Mouse (Mus musculus) embryonic facial prominence, embryonic 14.5 days (tissue): Measurements from ENCODE around the gene Higd2a. TPM values are rescaled to one million over a fixed set of nuclear protein-coding genes. Genes with fewer than 3 reads are reported as not detected.

ENCODE experiments used
- ATAC-seq: fragments of 200-750 bp; cut with Nextera tagmentation; 2 replicates; pipeline ENCODE4 v1.8.0; 2017; ENCODE audit warnings: low read depth, moderate number of reproducible peaks, moderate TSS enrichment
- DNase-seq: peaks from one replicate; pipeline ENCODE4 v3.0.0-alpha.2; 2015; ENCODE audit warnings: low spot score
- H3K27ac ChIP-seq: fragments of 300-500 bp; sonication (generic); replicated peaks from 2 replicates; pipeline ENCODE4 v1.5.1; 2014; ENCODE audit warnings: low read depth, mild to moderate bottlenecking, low read length, moderate library complexity
- H3K27me3 ChIP-seq: fragments of 300-500 bp; sonication (generic); replicated peaks from 2 replicates; pipeline ENCODE4 v1.6.1; 2014; ENCODE audit warnings: low read length; ENCODE audit not compliant: control insufficient read depth, insufficient read depth
- H3K36me3 ChIP-seq: fragments of 300-500 bp; sonication (generic); 2 replicates; pipeline ENCODE4 v1.6.1; 2014; ENCODE audit warnings: low read length, mixed read lengths; ENCODE audit not compliant: control insufficient read depth, insufficient read depth
- H3K4me1 ChIP-seq: fragments of 300-500 bp; sonication (generic); 2 replicates; pipeline ENCODE4 v1.6.1; 2014; ENCODE audit warnings: antibody characterized with exemption, low read length; ENCODE audit not compliant: control insufficient read depth, insufficient read depth
- H3K4me2 ChIP-seq: fragments of 300-500 bp; sonication (generic); 2 replicates; pipeline ENCODE4 v1.6.1; 2014; ENCODE audit warnings: low read depth, mild to moderate bottlenecking, low read length, moderate library complexity, mixed read lengths
- H3K4me3 ChIP-seq: fragments of 300-500 bp; sonication (generic); 2 replicates; pipeline ENCODE4 v1.5.1; 2014; ENCODE audit warnings: low read depth, mild to moderate bottlenecking, low read length
- H3K9ac ChIP-seq: fragments of 300-500 bp; sonication (generic); 2 replicates; pipeline ENCODE4 v1.6.1; 2014; ENCODE audit warnings: low read depth, mild to moderate bottlenecking, low read length, moderate library complexity, mixed read lengths
- H3K9me3 ChIP-seq: fragments of 300-500 bp; sonication (generic); 2 replicates; pipeline ENCODE4 v1.6.1; 2016; ENCODE audit warnings: low read length; ENCODE audit not compliant: control insufficient read depth
- WGBS: fragments of 180-500 bp; shearing (Covaris S2); extraction: QIAGEN DNeasy Blood & Tissue Kit; methylation state at CpG from one replicate; pipeline ENCODE4 v1.1.7; 2014; 5-methylcytosine and 5-hydroxymethylcytosine counted together
- polyA plus RNA-seq: library from polyadenylated mRNA; unstranded; fragments of >200 nt; fragmentation: Nextera tagmentation; extraction: Ambion mirVana; gene quantifications from 2 replicates; pipeline ENCODE4 v1.2.1, GENCODE M21; 2014

Gene Higd2a
- polyA plus RNA-seq, 1 experiment from 2014 or later = 165 TPM

GRCm38 (mm10) chr13:54574854-54575481 is 15.0 kb upstream of the Higd2a start, which contains the start of gene Arl10:
Arl10 (plus strand) TSS chr13:54575015.
- WGBS = under 1% methylated on average over 53 of the region's 55 CpGs
- H3K27ac ChIP-seq = 0 out of 2 replicates have a peak within 1 kb of the TSS, but pooled peaks have one; percentile 22

GRCm38 (mm10) chr13:54575489-54575888 is 14.5 kb upstream of the Higd2a start:
- H3K4me2 ChIP-seq = peak overlapping the region; percentile 70
- peak overlapping the region; percentile 76 for H3K4me3 ChIP-seq
- 0 out of 2 replicates have a peak overlapping the region, but pooled peaks have one; percentile 22 for H3K27ac ChIP-seq
- no peaks in the 10 kb centered on the region for H3K27me3 ChIP-seq
- peaks cover 8% of the 10 kb centered on the region; the same call in 1 of the 2 replicates for H3K4me1 ChIP-seq
- WGBS = 2% methylated on average over 19 of the region's 19 CpGs
- no peaks in the 10 kb centered on the region for H3K9me3 ChIP-seq
- ATAC-seq (no peak; the same call in 1 of the 2 replicates), DNase-seq (no peak)
- peak overlapping the region; percentile 82 for H3K9ac ChIP-seq
- H3K36me3 ChIP-seq = peaks cover 26% of the 10 kb centered on the region

More at GRCm38 (mm10) chr13:54574854-54575481, 15.0 kb upstream of the Higd2a start, which contains the start of gene Arl10:
- peak within 1 kb of the TSS; percentile 76 for H3K4me3 ChIP-seq
- H3K9me3 ChIP-seq = no peaks in the 10 kb centered on the region
- peak within 1 kb of the TSS; percentile 70 for H3K4me2 ChIP-seq
- H3K4me1 ChIP-seq = peaks cover 8% of the 10 kb centered on the region; the same call in 1 of the 2 replicates
- H3K27me3 ChIP-seq = no peaks in the 10 kb centered on the region
- H3K9ac ChIP-seq = peak within 1 kb of the TSS; percentile 82
- peaks cover 22% of the 10 kb centered on the region for H3K36me3 ChIP-seq
- ATAC-seq (peak; percentile 96), DNase-seq (peak; percentile 87)

GRCm38 (mm10) chr13:54577652-54578507 is 12.1 kb upstream of the Higd2a start:
- Histone ChIP-seq H3K27me3 (no peaks in the 10 kb centered on the region), H3K9ac (no peak overlapping the region), H3K4me2 (no peak overlapping the region), H3K4me1 (peaks cover 8% of the 10 kb centered on the region; the same call in 1 of the 2 replicates), H3K4me3 (no peak overlapping the region), H3K27ac (no peak overlapping the region), H3K36me3 (peaks cover 50% of the 10 kb centered on the region), H3K9me3 (no peaks in the 10 kb centered on the region)
- ATAC-seq = no peak
- no peak for DNase-seq
- WGBS = 84% methylated on average over 21 of the region's 21 CpGs

- DNase-seq (no peak), ATAC-seq (no peak)
- Histone ChIP-seq H3K27me3 (no peaks in the 10 kb centered on the region), H3K36me3 (peaks cover 85% of the 10 kb centered on the region), H3K9me3 (no peaks in the 10 kb centered on the region), H3K9ac (no peak overlapping the region), H3K4me1 (no peaks in the 10 kb centered on the region), H3K4me2 (no peak overlapping the region), H3K4me3 (no peak overlapping the region), H3K27ac (no peak overlapping the region)
- 86% methylated on average over 2 of the region's 2 CpGs for WGBS
Observed at GRCm38 (mm10) chr13:54581385-54581784, 8.6 kb upstream of the Higd2a start.

- Histone ChIP-seq H3K27ac (no peak overlapping the region), H3K9me3 (no peaks in the 10 kb centered on the region), H3K27me3 (no peaks in the 10 kb centered on the region), H3K36me3 (peaks cover 87% of the 10 kb centered on the region), H3K4me3 (no peak overlapping the region), H3K4me1 (no peaks in the 10 kb centered on the region), H3K4me2 (no peak overlapping the region), H3K9ac (no peak overlapping the region)
- DNase-seq = no peak
- no peak for ATAC-seq
- 80% methylated on average over 10 of the region's 10 CpGs for WGBS
Observed at GRCm38 (mm10) chr13:54582126-54582525, 7.9 kb upstream of the Higd2a start.

- H3K27ac ChIP-seq = no peak overlapping the region
- H3K9me3 ChIP-seq = no peaks in the 10 kb centered on the region
- no peak overlapping the region for H3K4me2 ChIP-seq
- H3K36me3 ChIP-seq = peaks cover 88% of the 10 kb centered on the region
- no peak for DNase-seq
- H3K27me3 ChIP-seq = no peaks in the 10 kb centered on the region
- no peak overlapping the region for H3K9ac ChIP-seq
- no peak overlapping the region for H3K4me3 ChIP-seq
- no peak for ATAC-seq
- WGBS = 94% methylated on average over 5 of the region's 5 CpGs
- H3K4me1 ChIP-seq = no peaks in the 10 kb centered on the region
Observed at GRCm38 (mm10) chr13:54582860-54583259, 7.1 kb upstream of the Higd2a start.

GRCm38 (mm10) chr13:54585831-54586230 is 4.2 kb upstream of the Higd2a start:
- ATAC-seq (no peak), DNase-seq (no peak)
- WGBS = 93% methylated on average over 11 of the region's 11 CpGs
- H3K9me3 ChIP-seq = no peaks in the 10 kb centered on the region
- no peak overlapping the region for H3K4me3 ChIP-seq
- H3K9ac ChIP-seq = no peak overlapping the region
- H3K27me3 ChIP-seq = no peaks in the 10 kb centered on the region
- peaks cover under 1% of the 10 kb centered on the region; the same call in 1 of the 2 replicates for H3K4me1 ChIP-seq
- no peak overlapping the region for H3K27ac ChIP-seq
- H3K4me2 ChIP-seq = no peak overlapping the region
- peaks cover 73% of the 10 kb centered on the region for H3K36me3 ChIP-seq

- DNase-seq (no peak), ATAC-seq (peak; percentile 18)
- Histone ChIP-seq H3K27me3 (no peaks in the 10 kb centered on the region), H3K4me1 (peaks cover 10% of the 10 kb centered on the region), H3K36me3 (peaks cover 51% of the 10 kb centered on the region), H3K4me2 (peak overlapping the region; percentile 82), H3K27ac (peak overlapping the region; percentile 85), H3K9me3 (no peaks in the 10 kb centered on the region), H3K9ac (peak overlapping the region; percentile 77), H3K4me3 (peak overlapping the region; percentile 67)
- 2% methylated on average over 23 of the region's 24 CpGs for WGBS
Observed at GRCm38 (mm10) chr13:54589414-54589995, 502 bp upstream of the Higd2a start.
